Mouse (Mus musculus): ENCODE measurements around the gene Bptf. TPM values are rescaled to one million over a fixed set of nuclear protein-coding genes. Genes with fewer than 3 reads are reported as not detected.

Bptf gene
- total RNA-seq, 1 experiment, result 86.4 TPM

DNA sequence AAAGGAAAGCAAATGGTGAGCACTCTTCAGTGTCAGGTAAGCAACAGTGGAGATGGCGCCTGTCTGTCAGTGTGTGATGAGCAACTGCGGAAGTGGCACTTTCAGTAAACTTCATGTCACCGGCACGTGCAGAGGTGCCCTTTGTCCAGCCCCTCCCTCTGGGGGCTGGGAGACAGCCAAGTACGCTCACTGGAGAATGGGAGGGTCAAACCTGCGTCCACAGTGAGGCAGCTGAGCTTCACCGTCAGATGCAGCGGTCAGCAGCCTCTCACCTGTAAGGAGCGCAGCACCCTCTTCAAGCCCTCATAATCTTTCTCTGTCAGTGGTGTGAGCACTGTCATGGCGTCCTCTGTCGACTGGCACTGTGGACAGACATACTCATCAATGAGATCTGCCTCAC is 88.6 kb downstream of the Bptf start:
- Histone ChIP-seq H3K36me3 (ENCODE audit: control insufficient read depth, insufficient read depth, low read length, poor library complexity, severe bottlenecking) (peaks cover 45% of the 10 kb centered on the region), H3K4me3 (ENCODE audit: insufficient read depth in 1 of 2, low read depth in 1 of 2, low read length in 2 of 2, poor library complexity in 1 of 2, severe bottlenecking in 1 of 2) (no peak overlapping the region)

GRCm38 (mm10) chr11:107041396-107041795 is 90.5 kb downstream of the Bptf start:
- TF ChIP-seq CHD2 (IDR thresholded peaks at IDR 0.05; ENCODE audit: low read depth, low read length) (no peak), HCFC1 (IDR thresholded peaks at IDR 0.05; ENCODE audit: borderline replicate concordance, insufficient read depth, low read length) (no peak), ZNF384 (IDR thresholded peaks at IDR 0.05; ENCODE audit: low read depth, low read length) (no peak), ZC3H11A (IDR thresholded peaks at IDR 0.05; ENCODE audit: borderline replicate concordance, low read depth, low read length) (no peak), MAFK (IDR thresholded peaks at IDR 0.05; ENCODE audit: insufficient read depth, low read depth, low read length) (no peak)
- peaks cover 43% of the 10 kb centered on the region for H3K36me3 ChIP-seq (ENCODE audit: control insufficient read depth, insufficient read depth, low read length, poor library complexity, severe bottlenecking)
- no peaks in the 10 kb centered on the region for H3K4me1 ChIP-seq (ENCODE audit: control insufficient read depth in 2 of 2, insufficient read depth in 2 of 2, low read length in 2 of 2, poor library complexity in 1 of 2)
- no peak overlapping the region for H3K27ac ChIP-seq (ENCODE audit: insufficient read depth, low read depth, low read length, poor library complexity, severe bottlenecking)
- H3K9me3 ChIP-seq (ENCODE audit: control insufficient read depth, insufficient read depth, low read depth, low read length), result no peaks in the 10 kb centered on the region
- no peak overlapping the region for H3K9ac ChIP-seq (ENCODE audit: insufficient read depth, low read depth, low read length, poor library complexity, severe bottlenecking)
- in situ Hi-C loops (cut with MboI; ENCODE audit: low sequenced_read_pairs in 2 of 2, unreplicated experiment in 2 of 2), result no loop called here
- DNase-seq (ENCODE audit: low read depth, low spot score), result no peak
- no peak overlapping the region for H3K4me3 ChIP-seq (ENCODE audit: insufficient read depth in 1 of 2, low read depth in 1 of 2, low read length in 2 of 2, poor library complexity in 1 of 2, severe bottlenecking in 1 of 2)

More for the DNA sequence above, 88.6 kb downstream of the Bptf start:
- no peaks in the 10 kb centered on the region for H3K9me3 ChIP-seq (ENCODE audit: control insufficient read depth, insufficient read depth, low read depth, low read length)
- in situ Hi-C loops (cut with MboI; ENCODE audit: low sequenced_read_pairs in 2 of 2, unreplicated experiment in 2 of 2), result no loop called here
- H3K9ac ChIP-seq (ENCODE audit: insufficient read depth, low read depth, low read length, poor library complexity, severe bottlenecking), result no peak overlapping the region
- TF ChIP-seq ZNF384 (IDR thresholded peaks at IDR 0.05; ENCODE audit: low read depth, low read length) (no peak), HCFC1 (IDR thresholded peaks at IDR 0.05; ENCODE audit: borderline replicate concordance, insufficient read depth, low read length) (no peak), MAFK (IDR thresholded peaks at IDR 0.05; ENCODE audit: insufficient read depth, low read depth, low read length) (no peak), CHD2 (IDR thresholded peaks at IDR 0.05; ENCODE audit: low read depth, low read length) (no peak), ZC3H11A (IDR thresholded peaks at IDR 0.05; ENCODE audit: borderline replicate concordance, low read depth, low read length) (no peak)
- H3K27ac ChIP-seq (ENCODE audit: insufficient read depth, low read depth, low read length, poor library complexity, severe bottlenecking), result no peak overlapping the region; the same call in 1 of the 2 replicates
- no peaks in the 10 kb centered on the region for H3K4me1 ChIP-seq (ENCODE audit: control insufficient read depth in 2 of 2, insufficient read depth in 2 of 2, low read length in 2 of 2, poor library complexity in 1 of 2)
- no peak for DNase-seq (ENCODE audit: low read depth, low spot score)

DNA sequence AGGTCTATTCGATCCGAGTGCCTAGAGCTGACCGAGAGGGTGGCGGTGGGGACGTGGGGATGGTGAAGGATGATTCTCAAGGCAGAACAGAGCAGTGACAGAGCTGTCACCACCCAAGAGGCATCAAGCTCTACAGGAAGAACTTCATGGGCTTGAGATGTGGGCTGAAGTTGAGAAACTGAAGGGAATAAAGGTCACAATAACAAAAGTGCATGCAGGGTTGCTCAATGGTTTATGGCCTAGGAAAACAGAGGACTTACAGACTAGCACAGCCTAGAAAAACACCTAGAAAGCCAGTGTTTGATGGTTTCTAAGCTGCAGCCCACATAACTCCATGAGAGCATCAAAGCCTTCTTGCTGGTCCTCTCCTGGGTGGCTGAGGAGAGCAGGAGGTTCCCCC is 92.5 kb downstream of the Bptf start:
- no peak overlapping the region for H3K27ac ChIP-seq (ENCODE audit: insufficient read depth, low read depth, low read length, poor library complexity, severe bottlenecking)
- H3K9me3 ChIP-seq (ENCODE audit: control insufficient read depth, insufficient read depth, low read depth, low read length), result no peaks in the 10 kb centered on the region
- in situ Hi-C loops (cut with MboI; ENCODE audit: low sequenced_read_pairs in 2 of 2, unreplicated experiment in 2 of 2), result no loop called here
- DNase-seq (ENCODE audit: low read depth, low spot score), result no peak
- no peak for TF ChIP-seq HCFC1 (IDR thresholded peaks at IDR 0.05; ENCODE audit: borderline replicate concordance, insufficient read depth, low read length)
- no peak for TF ChIP-seq CHD2 (IDR thresholded peaks at IDR 0.05; ENCODE audit: low read depth, low read length)
- TF ChIP-seq MAFK (IDR thresholded peaks at IDR 0.05; ENCODE audit: insufficient read depth, low read depth, low read length), result no peak
- no peak for TF ChIP-seq ZNF384 (IDR thresholded peaks at IDR 0.05; ENCODE audit: low read depth, low read length)
- no peak for TF ChIP-seq ZC3H11A (IDR thresholded peaks at IDR 0.05; ENCODE audit: borderline replicate concordance, low read depth, low read length)
- H3K36me3 ChIP-seq (ENCODE audit: control insufficient read depth, insufficient read depth, low read length, poor library complexity, severe bottlenecking), result peaks cover 36% of the 10 kb centered on the region
- H3K4me3 ChIP-seq (ENCODE audit: insufficient read depth in 1 of 2, low read depth in 1 of 2, low read length in 2 of 2, poor library complexity in 1 of 2, severe bottlenecking in 1 of 2), result no peak overlapping the region
- H3K9ac ChIP-seq (ENCODE audit: insufficient read depth, low read depth, low read length, poor library complexity, severe bottlenecking), result no peak overlapping the region; the same call in 1 of the 2 replicates
- no peaks in the 10 kb centered on the region for H3K4me1 ChIP-seq (ENCODE audit: control insufficient read depth in 2 of 2, insufficient read depth in 2 of 2, low read length in 2 of 2, poor library complexity in 1 of 2)

DNA sequence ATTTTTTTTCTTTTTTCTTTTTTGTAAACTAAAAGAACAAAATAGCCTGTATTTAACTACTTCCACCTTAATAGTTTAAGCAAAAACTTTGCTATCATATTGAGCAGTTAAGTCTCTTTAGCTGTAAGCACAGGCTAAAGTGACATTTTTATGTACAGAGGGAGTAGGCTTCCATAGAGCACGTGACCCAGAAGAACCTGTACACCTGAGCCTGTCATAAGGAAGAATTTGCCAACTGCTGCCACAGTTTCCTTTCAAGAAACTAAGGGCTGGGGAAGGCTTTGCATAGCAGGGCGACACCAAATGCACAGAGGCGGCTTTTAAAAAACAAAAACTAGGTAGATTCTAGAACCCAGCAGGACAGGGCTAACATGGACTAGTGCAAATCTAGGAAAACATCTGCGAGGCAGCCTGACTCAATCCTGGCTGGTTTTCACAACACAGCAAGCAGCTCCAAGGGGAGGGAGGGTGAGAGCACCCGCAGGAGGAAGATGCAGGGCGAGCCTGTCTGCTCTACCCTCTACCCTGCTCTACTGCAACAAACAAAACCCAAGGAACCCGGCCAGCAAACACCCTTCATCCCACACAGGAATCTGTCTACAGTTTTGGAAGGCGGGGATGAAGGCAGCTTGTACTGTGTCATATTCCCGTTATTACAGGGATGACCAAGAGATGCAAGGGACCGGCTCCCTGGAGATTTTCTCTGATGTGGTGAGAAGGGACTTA is 97.7 kb downstream of the Bptf start:
- H3K9ac ChIP-seq (ENCODE audit: insufficient read depth, low read depth, low read length, poor library complexity, severe bottlenecking), result no peak overlapping the region
- no peaks in the 10 kb centered on the region for H3K9me3 ChIP-seq (ENCODE audit: control insufficient read depth, insufficient read depth, low read depth, low read length)
- TF ChIP-seq MAFK (IDR thresholded peaks at IDR 0.05; ENCODE audit: insufficient read depth, low read depth, low read length) (no peak), ZC3H11A (IDR thresholded peaks at IDR 0.05; ENCODE audit: borderline replicate concordance, low read depth, low read length) (no peak), ZNF384 (IDR thresholded peaks at IDR 0.05; ENCODE audit: low read depth, low read length) (no peak), CHD2 (IDR thresholded peaks at IDR 0.05; ENCODE audit: low read depth, low read length) (no peak), HCFC1 (IDR thresholded peaks at IDR 0.05; ENCODE audit: borderline replicate concordance, insufficient read depth, low read length) (no peak)
- H3K4me1 ChIP-seq (ENCODE audit: control insufficient read depth in 2 of 2, insufficient read depth in 2 of 2, low read length in 2 of 2, poor library complexity in 1 of 2), result peaks cover 6 to 8% of the 10 kb centered on the region in 2 experiments
- no peak for DNase-seq (ENCODE audit: low read depth, low spot score)
- peaks cover 11% of the 10 kb centered on the region; the same call in 1 of the 2 replicates for H3K36me3 ChIP-seq (ENCODE audit: control insufficient read depth, insufficient read depth, low read length, poor library complexity, severe bottlenecking)
- in situ Hi-C loops (cut with MboI; ENCODE audit: low sequenced_read_pairs in 2 of 2, unreplicated experiment in 2 of 2), result no loop called here
- no peak overlapping the region for H3K4me3 ChIP-seq (ENCODE audit: insufficient read depth in 1 of 2, low read depth in 1 of 2, low read length in 2 of 2, poor library complexity in 1 of 2, severe bottlenecking in 1 of 2)
- H3K27ac ChIP-seq (ENCODE audit: insufficient read depth, low read depth, low read length, poor library complexity, severe bottlenecking), result no peak overlapping the region

Data from ES-E14 (cell line).